Mouse (Mus musculus) testis, postnatal 10 days (tissue): ENCODE results near the gene Mfn2.
A peak's percentile ranks its signal among the peaks of the same experiment; 100 is the strongest.

Experiments
- DNase-seq: peaks from one replicate; pipeline ENCODE4 v3.0.0; 2021; ENCODE audit warnings: low spot score

Gene Mfn2

GRCm38 (mm10) chr4:147909486-147909885 lies 5.0 kb upstream of the Mfn2 start:
- DNase-seq = no peak

DNA sequence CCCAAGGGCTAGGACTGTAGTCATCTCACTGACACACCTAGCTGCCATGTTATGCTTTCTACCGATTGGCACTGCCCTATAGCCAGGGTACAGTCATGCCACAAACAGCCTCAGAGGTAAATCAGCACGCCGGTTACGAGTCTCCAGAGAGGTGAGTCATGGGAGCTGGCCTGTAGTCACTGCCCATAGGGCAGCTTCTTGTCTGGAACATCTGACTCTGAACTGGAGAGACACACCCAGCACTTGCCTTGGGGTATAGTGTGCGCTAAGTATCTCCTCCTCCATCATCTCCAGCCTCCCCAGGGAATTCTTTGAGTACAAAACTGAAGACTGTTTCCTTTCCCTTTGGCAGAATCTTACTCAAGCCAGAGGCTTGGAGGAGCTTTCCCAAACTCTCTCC lies 1.7 kb upstream of the Mfn2 start:
- no peak for DNase-seq

- no peak for DNase-seq
These were observed 671 bp upstream of the Mfn2 start for GRCm38 (mm10) chr4:147905090-147905659.

DNA sequence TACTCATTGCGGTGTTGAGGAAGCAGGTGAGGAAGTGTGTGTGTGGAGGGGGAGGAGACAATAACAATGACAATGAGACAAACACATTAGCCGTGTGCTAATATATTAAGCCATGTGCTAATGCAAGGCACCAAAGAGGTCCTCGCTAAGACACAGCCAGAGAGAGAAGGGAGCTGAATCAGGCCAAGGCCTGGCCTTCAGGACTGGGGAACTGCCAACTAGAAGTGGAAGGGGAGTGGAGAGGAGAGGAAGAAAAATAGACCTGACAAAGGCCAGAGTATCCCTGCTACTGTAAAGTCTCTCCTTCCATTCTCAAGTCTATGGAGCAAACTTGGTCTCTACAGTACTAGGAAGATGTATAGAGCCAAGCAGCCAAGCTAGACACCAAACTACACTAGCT lies 903 bp downstream of the Mfn2 start:
- DNase-seq = no peak

DNA sequence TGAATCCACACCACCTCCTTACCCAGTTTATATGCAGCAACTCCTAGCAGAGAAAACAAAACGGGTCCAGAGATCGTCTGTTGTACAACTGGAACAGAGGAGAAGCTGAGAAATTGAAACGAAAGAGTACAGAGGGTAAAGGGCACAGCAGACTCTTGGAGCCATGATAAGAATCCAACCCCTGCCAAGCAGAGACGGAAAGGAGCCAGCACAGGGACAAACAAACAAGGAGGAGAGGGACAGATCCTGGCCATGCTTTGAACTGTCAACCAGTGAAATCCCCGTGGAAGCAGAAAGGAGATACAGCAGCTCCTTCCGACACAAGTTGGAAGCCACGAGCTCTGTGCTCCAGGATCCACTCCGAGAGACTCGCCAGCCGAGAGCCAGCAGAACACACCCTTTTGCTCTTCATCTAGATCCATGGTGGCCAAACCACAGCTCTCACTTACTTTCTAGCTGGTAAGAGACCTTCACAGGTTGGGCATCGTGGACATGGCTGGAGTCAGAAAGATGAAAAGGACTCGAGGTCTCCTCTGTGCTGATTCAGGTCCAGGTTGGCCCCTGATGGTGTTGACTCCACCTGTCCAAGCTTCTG lies 1.5 kb downstream of the Mfn2 start:
- no peak for DNase-seq

DNA sequence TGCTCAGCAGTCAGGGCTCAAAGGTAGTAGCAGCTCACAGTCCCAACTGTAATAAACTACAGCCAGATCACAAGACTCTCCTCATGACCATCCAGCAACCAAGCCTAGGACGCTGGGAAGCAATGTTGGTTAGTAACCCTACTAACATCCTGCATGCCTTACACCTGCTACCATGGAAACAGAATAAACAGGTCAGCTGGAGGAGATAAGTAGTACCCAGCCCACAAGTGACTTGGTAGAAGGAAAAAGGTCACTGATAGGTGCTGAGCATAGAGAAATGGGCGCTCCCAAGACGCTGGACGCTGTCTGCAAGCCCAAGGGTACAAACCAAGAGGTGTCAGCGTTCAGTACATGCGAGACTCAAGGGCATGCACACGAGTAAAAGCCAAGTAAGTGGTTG lies 4.1 kb downstream of the Mfn2 start:
- no peak for DNase-seq

DNA sequence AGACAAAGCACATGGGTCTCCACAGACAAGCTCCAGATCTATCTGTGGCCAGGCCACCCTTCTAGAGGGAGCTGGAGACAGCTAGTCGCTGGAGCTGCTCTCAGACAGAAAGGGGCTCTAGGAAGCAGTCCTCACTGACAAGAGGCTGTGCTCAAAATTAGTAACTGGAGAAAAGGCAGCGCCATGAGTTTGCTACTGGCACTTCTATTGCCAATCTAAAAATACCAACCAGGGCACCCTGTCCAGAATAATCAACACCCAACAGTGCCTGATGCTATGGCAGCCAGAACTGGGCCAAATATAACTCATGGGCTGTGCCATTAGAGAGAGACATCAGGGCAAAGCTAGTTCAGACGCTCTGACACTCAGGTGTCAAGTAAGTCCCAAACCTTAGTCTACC lies 7.2 kb downstream of the Mfn2 start:
- no peak for DNase-seq

DNA sequence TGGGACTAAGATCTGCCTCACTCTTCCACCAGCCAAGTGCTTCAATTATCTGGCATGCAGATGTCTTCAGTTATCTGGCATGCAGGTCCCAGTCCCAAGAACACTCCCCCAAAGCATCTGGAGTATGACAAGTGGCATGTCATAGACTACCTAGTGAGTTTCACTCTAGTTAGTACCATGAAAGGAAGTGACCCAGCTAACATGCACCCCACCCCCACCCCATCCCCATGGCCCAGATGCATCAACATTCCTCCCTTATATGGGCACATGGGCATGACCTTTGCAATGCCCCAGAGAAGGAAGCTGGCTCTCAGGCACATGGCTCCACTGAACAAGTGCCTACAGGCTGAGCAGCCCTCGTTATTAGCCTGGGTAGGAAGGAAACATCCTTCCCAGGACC lies 8.1 kb downstream of the Mfn2 start:
- DNase-seq = no peak

GRCm38 (mm10) chr4:147895815-147896330 lies 8.6 kb downstream of the Mfn2 start:
- no peak for DNase-seq

DNA sequence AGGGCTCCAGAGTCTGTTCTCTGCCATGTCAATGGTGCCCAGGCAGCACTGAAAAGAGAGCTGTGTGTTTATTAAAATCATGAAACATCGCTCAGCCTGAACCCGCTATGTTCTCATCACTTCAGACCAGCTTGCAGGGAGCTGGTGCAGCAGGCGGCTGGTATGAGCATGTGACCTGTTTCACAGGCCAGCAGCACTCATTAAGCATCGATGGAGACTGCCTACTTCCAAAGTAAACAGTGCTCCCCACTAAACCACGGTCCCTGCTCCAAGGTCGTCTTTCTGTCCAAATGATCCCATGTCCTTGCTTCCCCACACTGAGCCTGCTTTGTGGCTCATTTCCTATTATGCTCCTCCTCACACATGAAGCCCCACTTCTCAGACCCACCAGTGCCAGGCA lies 14.2 kb downstream of the Mfn2 start:
- DNase-seq = no peak

DNA sequence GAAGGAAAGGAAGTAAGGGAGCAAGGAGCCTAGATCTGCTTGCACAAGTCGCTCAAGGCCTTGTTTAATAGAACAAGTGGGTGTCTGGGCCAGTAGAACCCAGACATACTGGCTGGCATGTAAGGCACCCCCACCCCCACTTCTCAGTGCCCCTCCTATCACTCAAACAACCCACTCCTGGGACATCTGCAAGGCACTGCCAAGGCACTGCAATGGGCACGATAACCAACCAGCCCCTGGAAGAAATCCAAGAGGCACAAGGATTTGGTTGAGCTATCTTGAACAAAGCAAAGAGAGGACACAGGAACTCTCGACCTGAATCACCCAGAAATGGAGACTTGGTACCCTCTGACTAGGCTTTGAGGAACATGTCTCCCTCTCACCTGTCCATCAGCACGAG lies 16.3 kb downstream of the Mfn2 start:
- no peak for DNase-seq

GRCm38 (mm10) chr4:147887277-147887676 lies 17.2 kb downstream of the Mfn2 start:
- DNase-seq = no peak

GRCm38 (mm10) chr4:147886158-147886557 lies 18.3 kb downstream of the Mfn2 start:
- no peak for DNase-seq

- no peak for DNase-seq
These were observed 20.4 kb downstream of the Mfn2 start for GRCm38 (mm10) chr4:147884138-147884537.

DNA sequence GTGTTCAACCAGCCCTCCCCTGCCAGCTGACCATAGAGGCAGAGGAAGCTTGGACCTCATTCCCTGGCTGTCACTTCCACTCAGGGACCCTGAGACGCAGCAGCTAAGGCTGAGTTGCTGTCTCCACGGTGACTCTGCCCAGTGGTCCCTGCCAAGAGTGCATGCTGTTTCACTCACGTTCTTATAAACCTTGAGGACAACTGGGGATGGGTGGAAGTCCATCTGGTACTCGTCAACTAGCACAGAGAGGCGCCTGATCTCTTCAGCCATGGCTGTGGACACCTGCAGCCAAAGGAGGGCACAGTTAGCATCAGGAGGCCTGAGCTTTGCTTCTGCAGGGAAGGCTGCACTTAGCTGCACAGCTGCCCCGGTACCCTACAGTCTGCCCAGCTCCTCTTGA lies 21.5 kb downstream of the Mfn2 start:
- no peak for DNase-seq

DNA sequence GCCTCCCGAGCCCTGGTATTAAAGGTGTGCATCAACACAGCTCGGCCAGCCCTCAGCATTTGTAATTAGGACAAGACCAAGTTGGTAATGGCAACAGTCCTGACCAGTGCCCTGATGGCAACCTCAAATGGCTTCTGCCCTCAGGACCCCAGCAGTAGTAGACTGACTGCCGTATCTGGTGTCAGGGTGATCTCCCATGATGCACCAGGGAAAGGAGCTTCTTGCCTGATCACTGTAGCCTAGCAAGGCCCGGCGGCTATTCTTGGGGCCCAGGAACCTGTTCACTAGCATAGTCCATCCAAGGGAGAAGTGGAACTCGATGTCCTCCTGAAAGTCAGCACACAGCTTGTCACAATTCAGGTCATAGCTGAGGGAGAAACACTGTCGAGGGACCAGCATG lies 22.7 kb downstream of the Mfn2 start:
- DNase-seq = no peak

DNA sequence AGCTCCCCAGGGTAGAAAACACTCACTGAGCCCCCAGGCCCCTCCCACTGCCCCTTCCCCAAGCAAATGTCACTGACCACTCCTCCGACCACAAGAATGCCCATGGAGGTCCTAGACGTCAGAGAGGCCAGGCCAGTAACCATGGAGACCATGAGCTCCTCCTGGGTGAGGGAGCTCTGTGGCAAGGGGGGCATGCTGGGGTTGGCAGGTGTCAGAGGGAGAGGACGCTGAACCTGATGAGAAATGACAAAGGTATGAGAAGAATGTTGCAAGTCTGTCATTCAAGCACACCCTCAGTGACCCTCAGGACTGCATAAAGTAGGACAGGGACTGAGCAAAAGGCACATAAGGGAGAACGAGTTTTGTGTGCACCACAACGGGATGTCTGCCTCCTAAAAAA lies 24.6 kb downstream of the Mfn2 start:
- no peak for DNase-seq

DNA sequence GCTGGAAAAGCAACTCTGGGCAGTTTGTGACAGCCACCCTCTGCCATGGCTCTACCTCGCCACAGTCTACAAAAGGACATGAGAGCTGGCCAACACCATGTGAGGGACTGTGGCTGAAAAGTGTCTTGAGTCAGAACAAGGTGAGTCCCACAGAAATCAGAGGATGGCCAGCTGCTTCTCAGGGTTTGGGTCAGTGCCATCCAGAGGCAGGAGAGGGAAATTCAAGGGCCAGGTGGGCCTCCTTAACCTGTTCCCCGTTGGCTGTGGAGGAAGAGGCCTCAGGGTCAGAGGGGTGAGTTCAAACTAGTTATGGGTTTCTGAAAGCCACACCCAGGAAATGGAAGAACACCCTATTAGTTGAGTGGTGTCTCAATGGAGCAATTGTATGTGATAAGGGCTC lies 25.0 kb downstream of the Mfn2 start:
- DNase-seq = no peak

DNA sequence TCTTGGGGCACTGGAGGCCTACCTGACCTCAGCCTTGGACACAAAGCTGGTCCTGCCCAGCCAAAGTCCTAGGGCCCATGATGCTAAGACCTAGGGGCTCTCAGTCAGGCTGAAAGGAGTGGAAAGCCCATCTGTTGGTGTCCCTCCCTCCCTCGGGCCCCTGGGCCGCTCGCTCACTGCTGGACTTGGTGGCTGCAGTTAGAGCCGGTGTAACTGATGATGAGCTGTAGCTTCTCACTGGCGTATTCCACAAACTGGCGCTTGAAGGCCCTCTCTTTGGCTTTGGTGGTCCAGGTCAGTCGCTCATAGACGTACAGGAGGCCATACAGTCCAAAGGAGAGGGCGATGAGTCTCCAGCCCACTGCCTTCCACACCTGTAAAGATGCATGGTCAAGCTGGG lies 26.0 kb downstream of the Mfn2 start:
- no peak for DNase-seq

GRCm38 (mm10) chr4:147875852-147876575 lies 28.5 kb downstream of the Mfn2 start:
- DNase-seq = no peak

- DNase-seq = no peak
These were observed 35.3 kb downstream of the Mfn2 start for GRCm38 (mm10) chr4:147869238-147869637.

GRCm38 (mm10) chr4:147868450-147869031 lies 36.0 kb downstream of the Mfn2 start, which contains the start of the genes Miip and Fv1:
Gene Miip, minus strand, starts transcription at chr4:147868816.
Gene Fv1, plus strand, starts transcription at chr4:147868979.
- peak; percentile 94 for DNase-seq
